Mouse (Mus musculus): ENCODE results near the gene Hspb2. TPM values are rescaled to one million over a fixed set of nuclear protein-coding genes. Genes with fewer than 3 reads are reported as not detected.

Hspb2 gene
- total RNA-seq, 2 experiments from 2014 or later, result 118 to 134 TPM

DNA sequence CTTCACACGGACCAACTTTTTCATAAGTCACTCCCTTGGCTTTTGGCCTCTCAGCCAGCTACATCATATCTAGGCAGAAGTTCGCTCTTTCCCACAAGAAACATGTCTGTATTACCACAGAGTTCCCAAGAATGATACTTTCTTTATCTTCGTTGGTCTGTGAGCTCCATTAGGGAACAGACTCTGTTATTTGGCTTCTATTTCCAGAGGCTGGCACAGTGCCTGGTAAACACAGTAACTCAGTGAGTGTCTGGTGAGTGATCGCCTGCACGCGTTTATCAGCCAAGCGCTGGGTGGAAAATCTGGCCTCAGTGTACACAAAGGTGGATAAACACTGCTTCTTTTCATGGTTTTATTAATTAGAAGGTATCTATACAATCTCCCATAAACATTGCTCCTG, 28.7 kb downstream of the Hspb2 start:
- peak in 1 of 2 experiments; percentile 62 for DNase-seq
- intact Hi-C loops (cut with DNase I), result no loop called here

GRCm38 (mm10) chr9:50722451-50722911, 29.7 kb downstream of the Hspb2 start:
- intact Hi-C loops (cut with DNase I), result no loop called here

GRCm38 (mm10) chr9:50721061-50721460, 31.1 kb downstream of the Hspb2 start:
- intact Hi-C loops (cut with DNase I), result no loop called here
- DNase-seq, result no peak

More at GRCm38 (mm10) chr9:50722451-50722911, 29.7 kb downstream of the Hspb2 start:
- peak in 1 of 2 experiments; percentile 17 for DNase-seq

GRCm38 (mm10) chr9:50718878-50719277, 33.3 kb downstream of the Hspb2 start:
- DNase-seq, result no peak
- intact Hi-C loops (cut with DNase I), result no loop called here

DNA sequence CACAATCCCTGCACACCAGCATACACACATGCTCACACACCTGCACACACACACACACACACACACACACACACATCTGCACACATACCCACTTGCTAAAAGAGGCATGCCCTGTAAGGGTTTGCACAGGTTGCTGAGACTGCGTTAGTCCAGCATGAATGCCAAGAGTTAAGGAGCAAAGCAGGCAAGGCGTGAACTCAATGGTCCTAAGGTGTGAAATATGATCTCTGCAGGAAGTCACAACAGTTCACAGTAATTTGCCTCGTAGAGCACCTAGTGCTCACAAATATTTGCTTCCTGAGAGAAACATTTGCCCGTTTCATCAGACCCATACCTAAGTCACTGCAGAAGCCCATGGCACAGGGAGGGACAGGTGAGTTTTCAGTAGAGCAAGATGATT, 38.0 kb downstream of the Hspb2 start:
- no peak for DNase-seq
- intact Hi-C loops (cut with DNase I), result no loop called here

GRCm38 (mm10) chr9:50711337-50711736, 40.8 kb downstream of the Hspb2 start:
- DNase-seq, result no peak
- intact Hi-C loops (cut with DNase I), result no loop called here

DNA sequence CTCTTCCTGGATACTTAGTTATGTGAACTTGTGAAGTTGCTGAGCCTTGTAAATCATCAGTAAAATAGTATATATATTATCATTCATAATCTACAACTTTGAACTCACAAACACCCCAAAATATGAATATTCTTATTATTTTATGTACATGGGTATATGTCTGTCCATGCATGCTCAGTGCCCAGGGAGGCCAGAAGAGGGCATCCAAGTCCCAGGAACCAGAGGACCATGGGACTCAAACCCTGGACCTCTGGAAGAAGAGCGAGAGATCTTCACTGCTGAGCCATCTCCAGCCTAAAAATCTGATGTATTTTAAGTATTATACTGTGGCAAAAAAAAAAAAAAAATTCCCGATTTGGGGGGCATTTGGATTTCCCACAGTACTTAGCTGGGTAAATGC, 43.0 kb downstream of the Hspb2 start:
- intact Hi-C loops (cut with DNase I), result loop anchor here (5.0 kb wide), 1 partner anchor 58 kb away; the partner anchor contains the start of gene Fdxacb1
- no peak for DNase-seq

GRCm38 (mm10) chr9:50704907-50705306, 47.2 kb downstream of the Hspb2 start:
- DNase-seq, result no peak
- intact Hi-C loops (cut with DNase I), result loop anchor here (5.0 kb wide), 1 partner anchor 62 kb away; the partner anchor contains the start of gene Fdxacb1

Other genes starting within 250 kb of the Hspb2 start
- gene Pts, start 223.6 kb downstream of the Hspb2 start, total RNA-seq (2021), result 10 to 100 TPM in 1 of 2 experiments, 1 to 10 TPM in 1; 9.5 to 10.0 TPM
- gene Il18, start 197.5 kb downstream of the Hspb2 start, total RNA-seq (2021), result 1 to 10 TPM in 1 of 2 experiments, under 1 TPM in 1; 0.87 to 1.4 TPM
- under 1 TPM in 1 of 2 experiments, not detected in 1; 0.36 TPM for gene Bco2, start 197.2 kb downstream of the Hspb2 start, total RNA-seq (2021)
- not detected for gene Tex12, start 191.0 kb downstream of the Hspb2 start, total RNA-seq (2021)
- 100 to 1,000 TPM; 313 to 336 TPM for gene Sdhd, start 148.5 kb downstream of the Hspb2 start, total RNA-seq (2021)
- gene Timm8b, start 148.4 kb downstream of the Hspb2 start, total RNA-seq (2021), result 100 to 1,000 TPM; 184 to 202 TPM
- gene Pih1d2, start 135.0 kb downstream of the Hspb2 start, total RNA-seq (2021), result under 1 TPM in 1 of 2 experiments, not detected in 1; 0.96 TPM
- gene Nkapd1, start 134.9 kb downstream of the Hspb2 start, total RNA-seq (2021), result 10 to 100 TPM in 1 of 2 experiments, 1 to 10 TPM in 1; 8.1 to 11.4 TPM
- gene Dlat, start 92.6 kb downstream of the Hspb2 start, total RNA-seq (2021), result 100 to 1,000 TPM; 207 to 232 TPM
- gene Dixdc1, start 12.8 kb downstream of the Hspb2 start, total RNA-seq (2021), result 1 to 10 TPM; 1.4 to 3.5 TPM
- 1 to 10 TPM; 1.8 to 4.2 TPM for gene 2310030G06Rik, start 5.8 kb downstream of the Hspb2 start, total RNA-seq (2021)
- gene Cryab, start 1.0 kb downstream of the Hspb2 start, total RNA-seq (2021), result 1,000 to 10,000 TPM; 1,018 to 1,083 TPM
- gene Fdxacb1, start 15.9 kb upstream of the Hspb2 start, total RNA-seq (2021), result 1 to 10 TPM; 4.3 to 4.6 TPM
- 10 to 100 TPM in 1 of 2 experiments, 1 to 10 TPM in 1; 7.1 to 10.2 TPM for gene Alg9, start 22.7 kb upstream of the Hspb2 start, total RNA-seq (2021)
- 10 to 100 TPM in 1 of 2 experiments, 1 to 10 TPM in 1; 9.8 to 11.2 TPM for gene 1110032A03Rik, start 23.2 kb upstream of the Hspb2 start, total RNA-seq (2021)
- gene Ppp2r1b, start 92.9 kb upstream of the Hspb2 start, total RNA-seq (2021), result 1 to 10 TPM; 4.9 to 5.9 TPM